Mouse (Mus musculus) midbrain, embryonic 12.5 days (tissue): ENCODE data around the gene Gad1. TPM values are rescaled to one million over a fixed set of nuclear protein-coding genes. Genes with fewer than 3 reads are reported as not detected.
A peak's percentile ranks its signal among the peaks of the same experiment; 100 is the strongest.

Source experiments
- ATAC-seq: fragments of 200-750 bp; cut with Nextera tagmentation; 2 replicates; pipeline ENCODE4 v1.8.0; 2017; ENCODE audit warnings: low read depth, moderate TSS enrichment, moderate library complexity; ENCODE audit not compliant: low FRiP score
- H3K27ac ChIP-seq: fragments of 300-500 bp; sonication (generic); replicated peaks from 2 replicates; pipeline ENCODE4 v1.5.1; 2016; ENCODE audit warnings: mild to moderate bottlenecking
- H3K27me3 ChIP-seq: fragments of 300-500 bp; sonication (generic); 2 replicates; pipeline ENCODE4 v1.6.1; 2016; ENCODE audit warnings: mild to moderate bottlenecking
- H3K36me3 ChIP-seq: fragments of 300-500 bp; sonication (generic); 2 replicates; pipeline ENCODE4 v1.6.1; 2016
- H3K4me1 ChIP-seq: fragments of 300-500 bp; sonication (generic); 2 replicates; pipeline ENCODE4 v1.6.1; 2016
- H3K4me2 ChIP-seq: fragments of 300-500 bp; sonication (generic); replicated peaks from 2 replicates; pipeline ENCODE4 v1.6.1; 2016; ENCODE audit warnings: mild to moderate bottlenecking, moderate library complexity
- H3K4me3 ChIP-seq: fragments of 300-500 bp; sonication (generic); 2 replicates; pipeline ENCODE4 v1.5.1; 2016; ENCODE audit warnings: mild to moderate bottlenecking
- H3K9ac ChIP-seq: fragments of 300-500 bp; sonication (generic); replicated peaks from 2 replicates; pipeline ENCODE4 v1.6.1; 2016; ENCODE audit warnings: mild to moderate bottlenecking, moderate library complexity
- H3K9me3 ChIP-seq: fragments of 300-500 bp; sonication (generic); 2 replicates; pipeline ENCODE4 v1.6.1; 2016; ENCODE audit warnings: mild to moderate bottlenecking
- WGBS: fragments of 180-500 bp; shearing (Covaris S2); methylation state at CpG from one replicate; pipeline ENCODE4 v1.1.7; 2016; 5-methylcytosine and 5-hydroxymethylcytosine counted together
- polyA plus RNA-seq: library from polyadenylated mRNA; unstranded; fragments of >200 nt; fragmentation: Nextera tagmentation; extraction: Ambion mirVana; gene quantifications from 2 replicates; pipeline ENCODE4 v1.2.1, GENCODE M21; 2016

Gad1 gene
- polyA plus RNA-seq, 1 experiment from 2014 or later, result 26.5 TPM

GRCm38 (mm10) chr2:70558112-70558842, 5.4 kb downstream of the Gad1 start:
- H3K9ac ChIP-seq, result no peak overlapping the region
- peaks cover 29% of the 10 kb centered on the region for H3K4me1 ChIP-seq
- no peaks in the 10 kb centered on the region for H3K36me3 ChIP-seq
- H3K9me3 ChIP-seq, result no peaks in the 10 kb centered on the region
- peaks cover 49% of the 10 kb centered on the region for H3K27me3 ChIP-seq
- ATAC-seq, result peak; percentile 57; the same call in 1 of the 2 replicates
- WGBS, result 4% methylated on average over 17 of the region's 18 CpGs
- peak overlapping the region; percentile 29 for H3K4me2 ChIP-seq
- peak overlapping the region; percentile 13; the same call in 1 of the 2 replicates for H3K4me3 ChIP-seq
- no peak overlapping the region; the same call in 1 of the 2 replicates for H3K27ac ChIP-seq

GRCm38 (mm10) chr2:70558843-70559451, 6.1 kb downstream of the Gad1 start:
- no peak overlapping the region for H3K9ac ChIP-seq
- WGBS, result 11% methylated on average over 24 of the region's 24 CpGs
- H3K36me3 ChIP-seq, result no peaks in the 10 kb centered on the region
- peak overlapping the region; percentile 2 for H3K4me2 ChIP-seq
- no peak for ATAC-seq
- peak overlapping the region; percentile 14 for H3K4me3 ChIP-seq
- H3K4me1 ChIP-seq, result peaks cover 36% of the 10 kb centered on the region
- no peaks in the 10 kb centered on the region for H3K9me3 ChIP-seq
- no peak overlapping the region; the same call in 1 of the 2 replicates for H3K27ac ChIP-seq
- peaks cover 56% of the 10 kb centered on the region for H3K27me3 ChIP-seq

- no peak for ATAC-seq
Measured at GRCm38 (mm10) chr2:70559520-70559919, 6.6 kb downstream of the Gad1 start.

GRCm38 (mm10) chr2:70561077-70561795, 8.4 kb downstream of the Gad1 start:
- H3K36me3 ChIP-seq, result no peaks in the 10 kb centered on the region
- peak overlapping the region; percentile 77 for H3K27ac ChIP-seq
- H3K4me3 ChIP-seq, result peak overlapping the region; percentile 44
- peaks cover 78% of the 10 kb centered on the region for H3K27me3 ChIP-seq
- ATAC-seq, result peak; percentile 35; the same call in 1 of the 2 replicates
- 1% methylated on average over 29 of the region's 29 CpGs for WGBS
- peak overlapping the region; percentile 56 for H3K4me2 ChIP-seq
- H3K9me3 ChIP-seq, result no peaks in the 10 kb centered on the region
- H3K9ac ChIP-seq, result 0 out of 2 replicates have a peak overlapping the region, but pooled peaks have one; percentile 61
- H3K4me1 ChIP-seq, result peaks cover 57% of the 10 kb centered on the region

More at GRCm38 (mm10) chr2:70559520-70559919, 6.6 kb downstream of the Gad1 start:
- Histone ChIP-seq H3K9me3 (no peaks in the 10 kb centered on the region), H3K27ac (no peak overlapping the region; the same call in 1 of the 2 replicates), H3K4me2 (peak overlapping the region; percentile 56), H3K4me1 (peaks cover 41% of the 10 kb centered on the region), H3K36me3 (no peaks in the 10 kb centered on the region), H3K9ac (no peak overlapping the region), H3K27me3 (peaks cover 61% of the 10 kb centered on the region), H3K4me3 (0 out of 2 replicates have a peak overlapping the region, but pooled peaks have one; percentile 14)
- WGBS, result 1% methylated on average over 13 of the region's 13 CpGs

- Histone ChIP-seq H3K4me1 (peaks cover 65% of the 10 kb centered on the region), H3K9me3 (no peaks in the 10 kb centered on the region), H3K9ac (peak overlapping the region; percentile 61), H3K4me3 (peak overlapping the region; percentile 44), H3K27ac (peak overlapping the region; percentile 77), H3K27me3 (peaks cover 87% of the 10 kb centered on the region), H3K4me2 (peak overlapping the region; percentile 56), H3K36me3 (no peaks in the 10 kb centered on the region)
- under 1% methylated on average over 42 of the region's 42 CpGs for WGBS
- ATAC-seq, result no peak
Measured at GRCm38 (mm10) chr2:70562011-70562491, 9.2 kb downstream of the Gad1 start.

- Histone ChIP-seq H3K4me2 (peak overlapping the region; percentile 56), H3K4me1 (peaks cover 70% of the 10 kb centered on the region), H3K9ac (peak overlapping the region; percentile 61), H3K27ac (peak overlapping the region; percentile 77), H3K27me3 (peaks cover 92% of the 10 kb centered on the region), H3K36me3 (no peaks in the 10 kb centered on the region), H3K4me3 (peak overlapping the region; percentile 44), H3K9me3 (no peaks in the 10 kb centered on the region)
- no peak for ATAC-seq
- under 1% methylated on average over 32 of the region's 34 CpGs for WGBS
Measured at GRCm38 (mm10) chr2:70562611-70562980, 9.7 kb downstream of the Gad1 start.

GRCm38 (mm10) chr2:70562981-70563671, 10.3 kb downstream of the Gad1 start:
- Histone ChIP-seq H3K4me2 (peak overlapping the region; percentile 56), H3K9me3 (no peaks in the 10 kb centered on the region), H3K9ac (peak overlapping the region; percentile 61), H3K27me3 (peaks cover 97% of the 10 kb centered on the region), H3K27ac (peak overlapping the region; percentile 77), H3K4me3 (peak overlapping the region; percentile 44), H3K4me1 (peaks cover 76% of the 10 kb centered on the region), H3K36me3 (no peaks in the 10 kb centered on the region)
- under 1% methylated on average over 40 of the region's 40 CpGs for WGBS
- no peak for ATAC-seq

GRCm38 (mm10) chr2:70563721-70564645, 11.1 kb downstream of the Gad1 start:
- Histone ChIP-seq H3K9me3 (no peaks in the 10 kb centered on the region), H3K4me2 (peak overlapping the region; percentile 56), H3K27me3 (peaks cover 100% of the 10 kb centered on the region), H3K27ac (peak overlapping the region; percentile 77), H3K4me3 (peak overlapping the region; percentile 44), H3K36me3 (no peaks in the 10 kb centered on the region), H3K4me1 (peaks cover 82% of the 10 kb centered on the region), H3K9ac (peak overlapping the region; percentile 61)
- no peak for ATAC-seq
- WGBS, result under 1% methylated on average over 38 of the region's 38 CpGs

GRCm38 (mm10) chr2:70564646-70565315, 11.9 kb downstream of the Gad1 start:
- H3K9ac ChIP-seq, result peak overlapping the region; percentile 61
- no peaks in the 10 kb centered on the region for H3K36me3 ChIP-seq
- H3K4me3 ChIP-seq, result peak overlapping the region; percentile 44
- peaks cover 100% of the 10 kb centered on the region for H3K27me3 ChIP-seq
- no peak for ATAC-seq
- peaks cover 76% of the 10 kb centered on the region for H3K4me1 ChIP-seq
- H3K9me3 ChIP-seq, result no peaks in the 10 kb centered on the region
- WGBS, result under 1% methylated on average over 15 of the region's 15 CpGs
- peak overlapping the region; percentile 77 for H3K27ac ChIP-seq
- H3K4me2 ChIP-seq, result peak overlapping the region; percentile 56
